Mouse (Mus musculus) CD4-positive, CD25-positive, alpha-beta regulatory T cell (primary cell): ENCODE results near the gene Copb1. TPM values are rescaled to one million over a fixed set of nuclear protein-coding genes. Genes with fewer than 3 reads are reported as not detected.

Experiments
- polyA plus RNA-seq: library from polyadenylated mRNA; unstranded; fragments of 100-300 nt; shearing (Covaris generic); gene quantifications from one replicate; pipeline ENCODE4 v1.2.1, GENCODE M21; 2017

The Copb1 gene
- 115 TPM for polyA plus RNA-seq

DNA sequence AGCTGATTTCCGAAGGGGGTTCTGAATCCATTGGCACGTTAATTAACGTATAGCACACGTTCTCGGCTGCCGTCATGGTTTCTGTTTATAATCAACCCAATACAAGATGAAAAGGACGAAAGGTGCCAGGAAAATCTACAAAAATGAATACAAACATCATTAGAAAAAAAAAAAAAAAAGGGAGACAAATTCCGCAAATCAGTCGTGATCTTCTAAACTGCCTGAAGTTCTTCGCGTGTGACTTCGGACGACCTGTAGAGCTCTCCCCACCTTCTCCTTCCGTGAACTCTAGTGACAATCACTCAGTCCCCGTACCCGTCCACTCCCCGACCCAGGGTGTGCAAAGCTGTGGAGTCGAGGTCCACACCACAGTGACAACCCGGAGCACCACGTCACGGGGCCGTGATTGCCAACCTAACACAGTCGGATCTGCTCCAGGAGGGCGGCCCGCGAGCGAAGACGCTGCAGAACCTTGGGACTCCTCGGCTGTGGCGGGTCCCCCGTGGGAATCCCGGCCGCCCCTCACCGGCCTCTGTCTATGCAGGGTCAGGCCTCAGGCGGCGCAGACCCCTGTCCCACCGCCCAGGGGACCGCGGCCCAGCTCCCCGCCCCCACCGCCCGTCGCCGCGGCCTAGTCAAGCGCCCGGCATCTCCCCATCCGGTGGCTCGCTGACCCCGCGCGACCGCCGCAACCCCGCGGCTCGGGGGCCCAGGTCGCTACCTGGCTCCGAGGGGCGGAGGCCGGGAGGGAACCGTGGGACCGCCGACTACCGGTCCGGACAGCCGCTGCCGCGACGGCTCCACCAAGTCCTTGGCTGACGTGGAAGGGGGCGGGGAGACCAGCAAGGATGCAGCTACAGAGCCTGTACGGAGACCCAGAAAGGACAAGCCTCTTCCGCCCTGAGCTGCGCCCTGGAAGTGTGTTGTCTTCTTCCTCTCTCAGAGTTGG is at the start of gene Copb1:
Copb1 (minus strand) TSS at position 827 of the 949 bp plus-strand sequence.

DNA sequence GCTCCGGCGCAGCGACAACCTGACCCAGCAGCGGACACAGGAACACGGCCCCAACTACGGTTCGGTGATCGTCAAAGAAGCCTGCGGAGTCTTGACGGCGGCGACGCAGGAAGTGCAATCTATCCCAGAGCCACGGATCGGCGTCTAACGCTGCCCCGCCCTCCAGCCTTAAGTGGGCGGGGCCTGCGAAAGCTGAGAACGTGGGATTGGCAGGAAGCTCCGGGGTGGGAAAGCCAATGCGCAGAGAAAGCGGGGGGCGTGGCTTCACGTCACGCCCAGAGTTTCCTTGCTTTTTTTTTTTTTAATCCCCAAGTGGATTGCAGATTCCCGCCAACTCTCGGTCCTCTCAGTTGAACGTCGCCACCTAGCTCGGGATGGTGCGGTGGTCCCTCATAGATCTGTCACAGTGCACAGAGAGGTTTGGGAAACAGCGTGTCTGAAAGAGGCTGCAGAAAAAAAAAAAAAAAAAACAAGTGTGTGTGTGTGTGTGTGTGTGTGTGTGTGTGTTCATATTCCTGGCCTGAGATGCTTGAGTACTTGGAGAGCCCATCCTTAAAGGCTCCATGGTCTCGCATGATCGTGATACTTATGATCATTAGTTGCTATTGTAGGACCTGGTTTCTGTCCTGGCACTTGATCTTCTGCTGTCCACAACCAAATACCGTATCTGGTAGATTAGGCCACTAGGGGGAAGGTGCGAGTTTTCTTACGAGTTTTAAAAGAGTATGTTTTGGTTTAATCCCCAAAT is 21.7 kb upstream of the Copb1 start, which contains the start of gene Psma1:
Psma1 (minus strand) TSS at position 114 of the 748 bp plus-strand sequence.

Other genes with a start within 250 kb of the Copb1 start
- 59.3 TPM for gene Rras2, start 136.9 kb downstream of the Copb1 start, polyA plus RNA-seq
- 253 TPM for gene Psma1, start 21.4 kb upstream of the Copb1 start, polyA plus RNA-seq
- 5.5 TPM for gene Pde3b, start 160.6 kb upstream of the Copb1 start, polyA plus RNA-seq